Mouse (Mus musculus) lung, postnatal 14 days (tissue): ENCODE measurements at regions not wholly inside any gene's neighbourhood (a gene's known extent, or its start where the extent isn't known, plus 50 kb on each side); places are given as distances from the start of the nearest gene placed in this dataset.

Source experiments
- DNase-seq: peaks from one replicate; pipeline ENCODE4 v3.0.0; 2021

DNA sequence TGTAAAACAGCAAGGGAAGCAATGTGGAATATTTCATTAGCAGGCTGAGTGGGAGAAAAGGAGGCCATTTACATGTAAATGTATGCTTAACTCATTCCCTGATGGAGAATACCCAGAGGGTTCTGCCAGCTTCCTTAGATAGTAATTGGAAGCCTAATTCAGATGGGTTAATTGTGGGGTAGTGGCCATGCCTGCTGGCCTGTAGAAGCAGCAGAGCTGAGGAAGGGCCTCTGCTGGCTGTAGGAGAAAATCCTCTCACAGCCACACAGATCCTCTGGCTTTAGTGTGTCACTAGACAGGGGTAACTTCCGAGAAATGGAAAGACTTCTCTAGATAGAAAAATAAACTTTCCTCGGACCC is 1588.7 kb upstream of the Got2 start:
- DNase-seq, result no peak

DNA sequence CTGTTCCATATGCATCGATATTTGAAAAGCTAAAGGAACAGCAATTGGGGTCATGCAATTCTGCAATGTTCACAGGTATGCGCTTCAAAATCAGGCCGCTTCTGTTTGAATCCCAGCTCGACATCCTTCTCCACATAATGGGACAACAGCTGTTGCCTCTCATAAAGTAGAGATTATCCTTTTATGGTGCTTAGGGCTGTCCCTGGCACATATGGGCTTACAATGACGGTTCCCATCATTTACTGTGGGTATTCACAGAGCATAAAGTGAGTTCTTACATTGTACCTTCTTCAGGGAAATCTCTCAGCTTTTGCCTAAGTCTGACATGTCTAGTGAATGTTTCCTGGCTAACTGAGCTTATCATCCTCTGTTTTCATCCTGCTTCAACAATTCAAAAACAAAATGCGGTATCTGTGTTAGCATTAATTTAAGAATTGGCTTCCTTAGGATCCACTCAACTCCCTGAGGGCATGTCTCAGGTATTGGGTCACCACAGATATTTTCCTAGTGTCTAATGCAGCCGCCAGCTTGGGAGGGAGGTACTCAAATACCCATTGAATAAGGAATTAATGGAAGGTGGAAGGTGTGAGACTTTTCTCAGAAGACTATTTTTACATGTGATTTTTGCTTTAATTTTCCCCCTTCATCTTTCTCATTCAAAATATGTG is 1588.2 kb upstream of the Got2 start:
- no peak for DNase-seq

DNA sequence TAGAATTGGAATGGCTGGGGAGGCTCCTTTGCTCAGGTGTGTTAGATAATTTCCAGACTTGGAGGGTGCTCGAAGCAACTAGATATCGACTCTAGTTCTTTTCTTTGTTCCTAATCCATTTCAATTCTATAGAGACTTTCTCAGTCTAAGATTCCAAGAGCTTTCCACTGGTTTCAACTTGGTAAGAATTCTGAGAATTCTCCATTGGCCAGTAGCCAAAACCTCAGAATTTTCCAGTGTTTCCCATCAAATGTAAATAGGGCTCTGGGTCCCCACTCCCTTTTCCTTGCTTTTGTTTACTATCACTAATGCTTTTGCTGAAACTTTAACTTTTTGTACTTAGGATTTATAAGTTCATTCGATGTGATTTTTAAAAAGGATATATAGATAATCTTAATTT is 1585.0 kb upstream of the Got2 start:
- DNase-seq, result no peak

DNA sequence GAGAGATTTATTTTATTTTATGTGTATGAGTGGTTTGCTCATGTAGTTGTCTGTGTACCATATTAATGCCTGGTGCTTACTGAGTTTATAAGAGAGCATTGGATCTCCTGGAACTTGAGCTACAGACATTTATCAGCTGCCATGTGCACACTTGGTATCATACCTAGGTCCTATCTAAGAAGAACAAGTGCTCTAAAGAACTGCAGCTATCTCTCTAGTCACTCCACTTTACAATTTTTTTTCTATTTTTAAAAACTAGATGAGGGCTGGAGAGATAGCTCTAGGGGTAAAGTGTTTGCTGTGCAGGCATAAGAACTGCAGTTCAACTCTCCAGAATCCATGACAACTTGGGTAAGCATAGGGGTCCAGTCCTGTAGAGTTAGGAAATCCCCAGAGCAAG is 1573.1 kb upstream of the Got2 start:
- DNase-seq, result no peak

DNA sequence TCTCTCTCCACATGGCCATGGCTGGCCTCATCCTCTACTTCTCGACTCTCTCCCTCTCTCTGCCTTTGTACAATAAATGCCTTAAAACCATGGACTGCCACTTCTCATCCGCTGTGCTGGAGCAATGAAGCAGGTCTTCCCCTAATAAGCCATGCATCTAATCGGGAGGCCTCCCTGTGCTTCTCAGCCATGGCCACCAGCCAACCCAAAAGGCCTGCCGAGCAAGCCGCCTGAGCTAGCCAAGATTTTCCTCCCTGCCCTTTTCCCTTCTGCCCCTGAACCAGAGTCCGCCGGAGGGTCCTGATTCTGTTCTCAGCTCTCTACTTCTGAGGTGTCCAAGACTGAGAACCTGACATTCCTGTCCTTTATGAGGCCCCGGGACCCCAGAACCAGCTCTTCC is 1559.3 kb upstream of the Got2 start:
- no peak for DNase-seq

DNA sequence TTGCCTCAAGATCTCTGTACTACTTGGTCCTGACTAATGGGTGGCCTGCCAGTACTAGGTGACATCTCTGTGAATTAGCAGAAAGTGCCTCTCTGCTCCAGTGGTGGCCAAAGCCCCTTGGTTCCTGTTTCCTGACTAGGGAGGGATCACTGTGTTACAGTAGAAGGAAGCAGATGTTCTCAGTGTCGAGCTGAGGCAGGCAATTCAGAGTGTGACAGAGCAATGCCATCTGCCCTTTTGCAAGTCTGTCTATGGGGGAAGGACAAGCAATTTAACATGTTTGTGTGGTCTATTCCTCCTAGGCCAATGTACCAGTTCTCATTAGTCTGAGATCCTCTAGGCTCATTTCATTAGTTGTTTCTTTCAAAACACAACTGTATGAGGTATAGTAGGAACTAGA is 1553.1 kb upstream of the Got2 start:
- peak; percentile 5 for DNase-seq

DNA sequence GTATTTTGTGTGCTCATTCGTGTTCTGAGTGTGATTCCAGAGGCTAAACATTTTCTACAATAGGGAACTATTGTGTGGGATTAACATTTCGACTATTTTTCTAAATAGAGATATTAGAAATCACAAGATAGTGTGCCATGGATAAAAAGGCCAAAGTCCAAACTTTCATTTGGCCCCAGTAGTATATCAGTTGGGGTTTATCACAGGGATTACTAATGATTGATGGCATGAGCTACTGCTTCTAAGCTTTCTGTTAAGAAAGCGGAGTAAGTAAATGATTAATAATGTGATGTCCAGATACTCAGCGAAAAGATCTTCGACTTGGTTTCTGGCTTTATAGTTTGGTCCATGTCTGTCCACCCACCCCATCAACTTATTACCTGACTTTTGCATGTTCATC is 1545.2 kb upstream of the Got2 start:
- no peak for DNase-seq

DNA sequence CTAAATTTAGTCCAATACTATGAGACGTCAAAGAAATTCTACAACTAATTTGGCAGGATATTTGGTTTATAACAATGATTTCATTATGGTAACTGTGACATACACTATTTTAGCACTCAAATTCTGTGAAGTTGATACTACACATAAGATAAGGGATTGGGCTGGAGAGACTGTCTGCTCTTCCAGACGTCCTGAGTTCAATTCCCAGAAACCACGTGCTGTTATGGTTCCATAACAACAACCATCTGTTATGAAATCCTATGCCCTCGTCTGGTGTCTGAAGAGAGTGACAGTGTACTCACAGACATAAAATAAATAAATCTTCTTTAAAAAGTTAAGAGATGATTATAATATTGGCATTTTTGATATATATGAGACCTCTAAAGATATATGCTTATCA is 1543.1 kb upstream of the Got2 start:
- DNase-seq, result no peak

DNA sequence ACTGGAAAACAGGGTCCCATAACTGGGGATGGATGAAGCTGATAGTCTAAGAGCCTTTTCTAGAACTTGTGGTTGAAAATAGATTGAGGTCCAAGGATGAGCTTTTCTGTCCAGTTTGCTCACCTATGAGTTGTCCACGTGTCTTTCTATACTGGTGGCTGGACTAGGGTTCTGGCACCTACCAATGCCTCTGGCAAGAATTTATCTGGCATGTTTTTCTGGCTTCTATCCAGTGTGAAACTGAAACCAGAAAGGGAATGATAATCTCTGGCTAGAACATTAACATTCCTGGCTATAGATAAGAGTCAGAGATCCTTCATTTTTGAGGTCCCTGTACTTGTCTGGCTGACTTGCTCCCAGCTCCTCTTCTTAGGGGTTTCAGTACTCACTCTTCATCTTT is 1534.0 kb upstream of the Got2 start:
- DNase-seq, result no peak

DNA sequence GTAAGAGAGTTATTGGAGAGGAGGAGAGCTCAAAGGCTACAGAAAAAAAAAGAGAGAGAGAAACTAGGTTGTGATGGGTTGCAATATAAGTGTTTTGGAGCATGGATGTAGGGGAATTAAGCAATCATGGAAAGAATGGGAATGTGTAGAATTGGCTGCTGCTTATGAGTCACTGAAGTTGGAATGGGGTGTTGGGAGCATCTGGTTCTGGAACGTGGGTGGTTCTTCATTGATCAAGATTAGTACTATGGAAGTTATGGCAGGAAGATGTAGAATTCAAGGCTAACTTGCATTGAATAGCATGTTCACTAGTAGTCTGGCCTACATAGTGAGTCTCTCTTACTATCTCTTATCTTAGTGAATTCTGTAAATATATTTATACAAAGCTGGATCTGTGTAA is 1526.4 kb upstream of the Got2 start:
- no peak for DNase-seq

DNA sequence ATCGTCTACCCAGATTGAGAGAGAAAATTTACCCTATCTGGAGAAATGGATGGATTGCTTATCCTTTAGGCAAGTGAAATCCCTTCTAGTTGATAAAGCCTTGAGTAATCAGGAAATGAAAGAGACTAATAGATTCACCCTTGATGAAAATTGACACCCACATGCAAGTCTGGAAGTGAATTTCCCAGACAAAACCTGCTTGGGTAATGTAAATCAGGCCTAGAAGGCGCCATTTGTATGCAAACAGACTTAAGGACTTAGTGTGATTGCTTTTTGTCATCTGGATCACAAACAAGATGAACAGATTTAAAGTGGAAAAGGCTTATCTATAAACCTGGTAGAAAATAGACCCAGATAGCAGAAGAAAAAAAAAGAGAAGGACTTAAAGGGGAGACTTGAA is 1515.0 kb upstream of the Got2 start:
- DNase-seq, result no peak

DNA sequence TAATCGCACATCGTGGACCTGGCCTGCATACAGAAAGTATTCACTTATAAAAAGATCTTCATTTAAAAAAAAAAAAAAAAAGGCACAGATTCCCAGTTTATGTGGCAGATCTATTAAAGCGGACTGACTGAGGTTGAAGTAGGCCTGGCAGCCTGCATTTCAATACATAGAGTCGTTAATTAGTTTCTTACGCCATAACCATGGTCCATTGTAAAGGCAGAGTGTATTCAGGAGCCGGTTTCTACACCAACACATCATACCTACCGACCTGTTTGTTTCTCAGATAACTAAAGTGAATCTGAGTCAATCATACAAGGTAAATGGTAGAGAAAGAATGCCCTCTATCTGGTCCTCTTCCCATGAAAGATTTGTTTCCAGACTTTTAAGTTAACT is 1509.0 kb upstream of the Got2 start:
- DNase-seq, result no peak

DNA sequence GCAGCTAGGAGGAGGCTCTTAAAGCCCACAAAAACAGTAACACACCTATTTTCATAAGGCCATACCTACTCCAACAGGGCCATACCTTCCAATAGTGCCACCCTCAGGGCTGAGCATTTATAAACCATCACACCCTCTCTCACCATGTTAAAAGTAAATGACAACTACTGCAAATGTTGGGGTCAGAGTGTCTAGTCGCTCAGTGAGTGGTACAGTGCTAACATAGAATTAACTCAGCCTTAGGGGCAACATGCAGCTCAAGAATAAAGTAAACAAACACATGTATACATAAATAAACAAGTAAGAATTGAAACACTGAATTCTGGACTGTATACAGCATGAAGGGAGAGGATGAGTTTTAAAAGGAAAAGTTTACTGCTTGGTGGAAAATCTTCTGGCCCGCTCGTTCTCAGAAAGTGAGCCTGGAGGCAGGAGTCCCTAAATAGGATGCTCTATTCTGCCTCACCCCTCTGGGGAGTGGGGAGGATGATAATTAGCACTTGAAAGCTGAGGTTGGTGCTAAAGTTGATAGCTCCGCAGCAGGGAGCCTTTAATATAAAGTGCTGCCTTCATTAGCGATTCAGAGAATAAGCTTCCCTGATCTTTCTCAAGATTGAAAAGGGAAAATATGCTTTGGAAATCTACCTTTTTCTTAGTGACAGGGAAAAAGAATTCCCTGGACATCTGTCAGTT is 1508.4 kb upstream of the Got2 start:
- DNase-seq, result no peak

DNA sequence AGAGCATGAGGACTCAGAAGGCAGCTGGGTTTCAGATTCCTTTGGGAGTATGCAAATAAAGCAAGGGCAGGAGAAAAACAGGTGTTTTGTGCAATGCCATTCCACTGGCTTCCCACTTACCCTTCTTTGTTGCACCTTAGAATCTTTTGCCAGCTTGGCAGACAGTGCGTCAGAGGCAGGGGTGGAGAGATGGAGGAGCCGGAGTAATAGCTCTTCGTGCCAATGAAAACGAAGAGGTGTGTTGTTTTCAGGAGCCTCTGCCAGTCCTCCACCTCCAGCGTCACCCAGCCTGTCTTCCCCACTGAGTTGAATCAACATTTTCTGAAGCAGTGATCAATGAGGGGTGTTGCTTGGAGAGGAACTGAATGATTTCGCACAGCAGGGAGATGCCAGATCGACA is 1501.3 kb upstream of the Got2 start:
- DNase-seq, result no peak

DNA sequence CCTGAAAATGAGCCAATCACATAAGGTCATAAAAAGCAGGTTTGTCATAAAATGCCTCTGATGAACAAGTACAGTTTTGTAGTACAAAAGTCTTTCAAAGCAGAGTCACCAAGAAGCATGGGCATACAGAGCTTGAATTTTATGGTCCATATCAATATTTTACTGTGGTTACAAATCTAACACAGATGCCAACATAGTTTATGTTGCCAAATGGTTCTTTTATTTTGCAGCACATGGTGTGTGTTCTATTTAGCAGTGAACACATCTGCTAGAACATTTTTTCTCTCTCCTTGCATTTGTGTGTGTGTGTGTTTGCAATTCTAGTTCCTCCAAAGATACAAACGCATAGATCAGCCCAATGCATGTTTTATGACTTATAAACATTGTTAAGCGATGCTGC is 1500.8 kb upstream of the Got2 start:
- no peak for DNase-seq

DNA sequence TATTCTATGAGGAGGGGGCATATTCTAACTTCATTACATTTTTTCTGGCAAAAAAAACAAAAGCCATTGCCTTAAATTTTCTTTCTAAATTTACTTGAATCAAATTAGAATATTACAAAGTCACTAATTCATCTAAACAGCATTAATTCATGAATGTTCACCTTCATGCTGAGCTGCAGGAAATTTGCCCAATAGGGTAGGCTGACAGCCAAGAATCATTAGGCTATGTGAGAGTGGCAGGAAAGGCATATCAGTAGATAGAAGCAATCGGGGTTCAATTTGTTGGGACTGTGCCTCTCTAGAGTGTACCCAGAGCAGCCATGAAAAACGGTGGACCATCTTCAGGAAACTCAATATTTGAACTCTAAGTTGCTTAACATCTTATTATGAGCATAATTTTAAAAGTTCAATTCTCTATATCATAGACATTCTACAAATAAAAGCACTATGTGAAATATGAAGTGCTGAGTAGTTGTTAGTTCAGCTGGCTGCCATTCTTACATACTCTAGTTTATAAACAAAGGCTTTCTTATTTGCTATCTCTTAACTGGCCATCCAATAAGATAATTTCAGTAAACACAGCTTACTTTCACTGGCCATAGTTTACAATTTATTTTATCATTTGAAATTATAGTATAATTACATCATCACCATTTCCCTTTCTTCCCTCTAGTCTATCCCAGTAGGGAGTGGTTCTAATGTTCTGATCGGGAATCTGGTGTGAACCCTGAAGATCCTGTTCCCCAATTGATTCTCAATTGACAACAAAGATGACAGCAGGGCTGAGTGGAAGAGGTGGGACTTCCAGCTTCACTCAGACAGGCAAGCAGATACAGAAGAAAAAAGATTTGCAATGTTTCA is 1486.8 kb upstream of the Got2 start:
- DNase-seq, result no peak

DNA sequence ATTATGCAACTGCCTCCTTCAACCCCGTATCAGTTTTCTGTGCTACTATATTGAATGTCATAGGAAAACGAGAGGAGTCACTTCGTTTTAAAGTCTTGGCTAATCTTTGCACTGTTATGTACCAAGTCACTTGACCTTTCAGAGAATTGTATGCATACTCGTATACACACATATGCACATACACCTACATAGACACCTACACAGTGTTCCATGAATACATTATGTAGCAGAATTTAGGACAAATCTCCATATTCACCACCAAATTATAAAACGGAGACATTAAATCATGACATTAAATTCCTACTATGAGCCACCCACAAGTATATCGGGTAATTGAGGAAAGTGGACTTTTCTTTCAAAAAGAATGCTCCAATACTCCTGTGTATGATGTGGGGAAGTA is 1458.3 kb upstream of the Got2 start:
- no peak for DNase-seq

DNA sequence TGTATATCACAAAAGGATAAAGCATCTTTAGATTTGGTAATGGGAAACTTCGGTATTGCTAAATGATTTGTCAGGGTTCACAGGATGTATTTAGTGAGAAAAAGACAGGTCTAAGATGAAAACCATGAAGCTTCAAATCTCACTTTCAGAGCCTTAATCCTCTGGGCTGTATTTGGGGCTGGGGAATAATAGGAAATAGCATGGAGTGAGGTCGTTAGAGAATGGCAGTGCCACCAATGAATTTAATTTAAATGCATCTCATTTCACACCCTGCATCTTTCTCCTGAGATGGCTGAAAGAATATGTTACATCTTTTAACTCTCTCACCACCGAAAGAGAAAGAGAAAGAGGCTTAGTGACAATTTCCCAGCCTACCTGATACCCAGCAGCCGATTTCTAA is 1427.2 kb upstream of the Got2 start:
- no peak for DNase-seq

DNA sequence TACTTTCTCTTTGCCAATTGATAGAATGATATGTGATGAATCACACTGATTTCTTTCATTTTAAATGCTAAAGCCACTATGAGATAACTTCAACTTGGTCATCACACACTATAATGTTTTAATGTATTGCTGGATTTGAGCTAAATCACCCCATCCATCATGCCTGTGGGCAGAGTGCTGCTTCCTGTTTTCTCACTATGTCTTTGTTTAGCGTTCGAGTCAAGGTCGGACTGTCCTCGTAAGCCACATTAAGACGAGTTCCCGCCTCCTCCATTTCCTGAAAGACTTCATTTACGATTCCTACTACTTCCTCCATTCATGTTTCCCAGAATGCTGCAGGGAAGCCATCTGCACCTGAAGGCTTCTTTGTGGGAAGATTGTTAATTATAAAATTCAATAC is 1420.0 kb upstream of the Got2 start:
- DNase-seq, result no peak

DNA sequence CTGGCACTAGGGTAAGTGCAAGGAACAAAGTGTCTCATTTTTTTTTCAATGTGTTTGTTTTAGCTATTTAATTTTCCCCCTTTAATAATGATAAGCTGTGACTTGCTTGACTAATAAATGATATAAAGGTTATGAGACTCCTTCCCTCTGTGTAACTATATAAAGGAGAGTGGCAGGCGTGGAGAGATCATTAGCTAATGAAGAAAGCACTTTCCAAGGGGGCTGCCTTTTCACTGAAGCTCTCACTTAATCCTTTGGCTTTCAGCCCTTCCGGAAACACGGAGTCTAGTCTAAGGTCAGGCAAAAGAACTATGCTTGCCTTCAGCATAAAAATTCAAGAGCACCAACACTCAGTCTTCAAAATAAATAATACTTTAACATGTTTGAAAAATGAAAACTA is 1382.2 kb upstream of the Got2 start:
- DNase-seq, result no peak

DNA sequence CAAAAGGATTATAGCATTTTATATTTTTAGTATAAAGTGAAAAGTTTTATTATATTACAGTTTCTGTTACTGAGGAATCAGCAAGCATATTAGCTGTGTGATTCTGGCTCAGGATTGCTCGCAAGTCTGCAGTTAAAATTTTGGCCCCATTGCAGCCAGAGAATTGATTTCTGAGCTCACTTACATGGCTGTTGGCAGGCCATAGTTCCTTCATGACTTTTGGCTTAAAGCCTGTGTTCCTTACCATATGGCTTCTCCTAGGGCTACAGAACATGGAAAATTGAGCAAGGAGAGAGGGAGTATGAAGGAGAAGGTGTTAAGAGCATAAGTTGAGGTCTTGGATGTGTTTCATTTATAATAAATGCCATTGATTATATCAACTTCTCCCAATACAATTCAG is 1372.6 kb upstream of the Got2 start:
- DNase-seq, result no peak

DNA sequence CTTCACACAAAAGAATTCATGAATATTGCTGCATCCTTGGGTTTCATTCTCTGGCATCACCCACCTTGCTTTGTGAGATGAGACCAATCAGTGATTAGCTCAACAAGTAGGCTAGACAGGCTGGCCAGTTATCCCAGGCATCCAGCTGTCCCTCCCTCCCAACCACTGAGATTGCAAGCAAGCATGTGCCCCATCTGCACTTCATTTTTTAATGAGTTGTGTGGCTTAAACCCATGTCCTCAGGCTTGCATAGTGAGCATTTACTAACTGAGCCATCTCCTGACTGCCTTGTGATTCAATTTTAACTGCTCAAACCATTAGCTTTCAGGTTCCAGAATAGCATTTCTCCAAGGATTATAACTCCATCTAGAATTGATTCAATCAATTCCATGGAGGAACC is 1365.8 kb upstream of the Got2 start:
- DNase-seq, result no peak

DNA sequence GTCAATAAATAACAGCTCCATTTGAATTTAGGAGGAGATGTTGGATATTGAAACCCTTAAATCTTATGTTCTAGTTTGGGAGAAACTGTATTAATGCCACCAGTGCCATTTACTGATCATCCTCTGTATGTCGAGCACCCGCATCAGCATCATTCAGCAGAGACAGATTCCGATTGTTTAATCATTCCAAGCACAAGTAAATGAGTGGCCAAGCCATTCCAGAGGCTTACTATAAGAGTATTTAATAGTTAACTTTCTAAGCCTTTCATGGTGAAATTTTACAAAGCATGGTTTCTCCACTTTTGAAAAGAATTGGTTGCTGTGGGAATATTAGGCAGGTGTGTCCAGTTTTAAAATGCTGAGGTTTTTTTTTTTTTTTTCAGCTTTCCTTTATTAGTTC is 1363.9 kb upstream of the Got2 start:
- DNase-seq, result no peak

DNA sequence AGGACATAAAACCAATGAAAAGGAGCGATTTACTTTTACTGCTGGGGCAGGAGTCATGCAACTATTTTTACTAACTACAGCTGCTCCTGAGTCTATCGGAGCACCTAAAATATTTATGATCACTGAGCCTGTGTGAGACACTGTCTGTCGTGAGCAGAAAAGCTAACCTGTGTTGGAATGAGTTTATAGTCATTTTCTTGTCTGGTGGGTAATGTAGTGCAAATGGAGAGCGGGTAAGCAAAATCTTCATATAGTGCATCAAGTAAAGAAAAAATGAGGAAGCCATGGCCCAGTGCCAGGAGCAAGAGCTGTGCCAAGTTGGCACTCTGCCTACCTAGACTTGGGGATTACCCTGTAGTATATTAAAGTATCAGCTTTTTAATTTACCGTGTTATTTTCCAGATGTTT is 1363.1 kb upstream of the Got2 start:
- DNase-seq, result peak; percentile 9
